Mouse (Mus musculus) embryonic fibroblast, embryonic 13.5 days (primary cell): ENCODE results near the gene Mical1.

Experiments
- CTCF ChIP-seq: IDR thresholded peaks from 2 replicates; pipeline ENCODE4 v1.5.1; 2011; ENCODE audit warnings: mild to moderate bottlenecking, control low read depth, low read length, moderate library complexity, borderline replicate concordance; ENCODE audit not compliant: insufficient read depth
- POLR2A ChIP-seq: IDR thresholded peaks from 2 replicates; pipeline ENCODE4 v1.6.1; 2011; ENCODE audit warnings: low read depth, mild to moderate bottlenecking, control low read depth, low read length, moderate library complexity

GRCm38 (mm10) chr10:41482446-41482845, 6.3 kb downstream of the Mical1 start:
- TF ChIP-seq CTCF, result no peak
- no peak for TF ChIP-seq POLR2A
